Mouse (Mus musculus): ENCODE measurements around the gene Pcsk4. TPM values are rescaled to one million over a fixed set of nuclear protein-coding genes. Genes with fewer than 3 reads are reported as not detected.

Gene Pcsk4
- total RNA-seq (2023; ENCODE audit: inconsistent age), result 0.57 to 1.9 TPM (median 1.1 TPM) in 4 replicates

GRCm38 (mm10) chr10:80329273-80330081 is at the start of gene Pcsk4, which contains the start of gene Reep6:
Gene Pcsk4 (minus strand): TSS chr10:80329498.
Gene Reep6 (plus strand): TSS chr10:80329953.

GRCm38 (mm10) chr10:80356001-80356682 is 26.8 kb upstream of the Pcsk4 start, which contains the start of gene Plk5:
Gene Plk5 (plus strand): TSS chr10:80356459.

GRCm38 (mm10) chr10:80348244-80348781 is 19.0 kb upstream of the Pcsk4 start, which contains the start of gene Adamtsl5:
Gene Adamtsl5 (minus strand): TSS chr10:80348412.

GRCm38 (mm10) chr10:80320340-80320760 is 8.9 kb downstream of the Pcsk4 start, which contains the start of gene 2310011J03Rik:
Gene 2310011J03Rik (minus strand): TSS chr10:80320537.

GRCm38 (mm10) chr10:80295618-80296425 is 33.5 kb downstream of the Pcsk4 start, which contains the start of gene Apc2:
Gene Apc2 (plus strand): TSS chr10:80295977.

GRCm38 (mm10) chr10:80292251-80293146 is 36.8 kb downstream of the Pcsk4 start, which contains the start of gene Rps15:
Gene Rps15 (plus strand): TSS chr10:80292453.

Other genes with a start within 250 kb of the Pcsk4 start
- gene Sbno2, start 223.9 kb downstream of the Pcsk4 start, total RNA-seq (2023; ENCODE audit: inconsistent age), result 109 to 122 TPM (median 117 TPM) in 4 replicates
- gene Stk11, start 213.7 kb downstream of the Pcsk4 start, total RNA-seq (2023; ENCODE audit: inconsistent age), result 173 to 183 TPM (median 178 TPM) in 4 replicates
- 164 to 190 TPM (median 176 TPM) in 4 replicates for gene Atp5d, start 190.9 kb downstream of the Pcsk4 start, total RNA-seq (2023; ENCODE audit: inconsistent age)
- 5.9 to 9.3 TPM (median 6.8 TPM) in 4 replicates for gene Cbarp, start 188.7 kb downstream of the Pcsk4 start, total RNA-seq (2023; ENCODE audit: inconsistent age)
- gene Midn, start 181.2 kb downstream of the Pcsk4 start, total RNA-seq (2023; ENCODE audit: inconsistent age), result 143 to 168 TPM (median 155 TPM) in 4 replicates
- 183 to 228 TPM (median 208 TPM) in 4 replicates for gene Cirbp, start 163.5 kb downstream of the Pcsk4 start, total RNA-seq (2023; ENCODE audit: inconsistent age)
- gene 1600002K03Rik, start 156.6 kb downstream of the Pcsk4 start, total RNA-seq (2023; ENCODE audit: inconsistent age), result 10.6 to 16.3 TPM (median 15.1 TPM) in 4 replicates
- 0.24 to 0.51 TPM in 2 of 4 replicates, not detected in the others for gene Efna2, start 150.0 kb downstream of the Pcsk4 start, total RNA-seq (2023; ENCODE audit: inconsistent age)
- 54.4 to 64.3 TPM (median 58.3 TPM) in 4 replicates for gene Mum1, start 103.1 kb downstream of the Pcsk4 start, total RNA-seq (2023; ENCODE audit: inconsistent age)
- gene Ndufs7, start 80.4 kb downstream of the Pcsk4 start, total RNA-seq (2023; ENCODE audit: inconsistent age), result 92.8 to 97.3 TPM (median 95.1 TPM) in 4 replicates
- gene Gamt, start 68.5 kb downstream of the Pcsk4 start, total RNA-seq (2023; ENCODE audit: inconsistent age), result 1.1 to 3.1 TPM (median 1.8 TPM) in 4 replicates
- gene Dazap1, start 68.0 kb downstream of the Pcsk4 start, total RNA-seq (2023; ENCODE audit: inconsistent age), result 136 to 154 TPM (median 146 TPM) in 4 replicates
- 2,693 to 2,994 TPM (median 2,870 TPM) in 4 replicates for gene Rps15, start 37.0 kb downstream of the Pcsk4 start, total RNA-seq (2023; ENCODE audit: inconsistent age)
- 0.24 to 0.32 TPM (median 0.26 TPM) in 4 replicates for gene Apc2, start 33.5 kb downstream of the Pcsk4 start, total RNA-seq (2023; ENCODE audit: inconsistent age)
- 22.2 to 28.8 TPM (median 26.5 TPM) in 4 replicates for gene 2310011J03Rik, start 9.0 kb downstream of the Pcsk4 start, total RNA-seq (2023; ENCODE audit: inconsistent age)
- gene Reep6, start 455 bp upstream of the Pcsk4 start, total RNA-seq (2023; ENCODE audit: inconsistent age), result 0.42 TPM in 1 of 4 replicates, not detected in the others
- gene Adamtsl5, start 18.9 kb upstream of the Pcsk4 start, total RNA-seq (2023; ENCODE audit: inconsistent age), result not detected in 4 replicates
- gene Plk5, start 27.0 kb upstream of the Pcsk4 start, total RNA-seq (2023; ENCODE audit: inconsistent age), result not detected in 4 replicates
- 6.5 to 9.5 TPM (median 8.0 TPM) in 4 replicates for gene Mex3d, start 58.2 kb upstream of the Pcsk4 start, total RNA-seq (2023; ENCODE audit: inconsistent age)
- gene Mbd3, start 70.1 kb upstream of the Pcsk4 start, total RNA-seq (2023; ENCODE audit: inconsistent age), result 92.7 to 106 TPM (median 96.9 TPM) in 4 replicates
- gene Uqcr11, start 77.3 kb upstream of the Pcsk4 start, total RNA-seq (2023; ENCODE audit: inconsistent age), result 67.9 to 79.6 TPM (median 73.1 TPM) in 4 replicates
- 176 to 212 TPM (median 193 TPM) in 4 replicates for gene Tcf3, start 104.1 kb upstream of the Pcsk4 start, total RNA-seq (2023; ENCODE audit: inconsistent age)
- not detected in 4 replicates for gene Onecut3, start 165.3 kb upstream of the Pcsk4 start, total RNA-seq (2023; ENCODE audit: inconsistent age)
- gene Atp8b3, start 209.6 kb upstream of the Pcsk4 start, total RNA-seq (2023; ENCODE audit: inconsistent age), result 0.18 TPM in 1 of 4 replicates, not detected in the others
- 113 to 133 TPM (median 119 TPM) in 4 replicates for gene Rexo1, start 232.1 kb upstream of the Pcsk4 start, total RNA-seq (2023; ENCODE audit: inconsistent age)
- gene Klf16, start 247.8 kb upstream of the Pcsk4 start, total RNA-seq (2023; ENCODE audit: inconsistent age), result 28.7 to 30.4 TPM (median 29.1 TPM) in 4 replicates

Measured in B cell, adult (primary cell).